Mouse (Mus musculus): ENCODE measurements around the gene Nans. TPM values are rescaled to one million over a fixed set of nuclear protein-coding genes. Genes with fewer than 3 reads are reported as not detected.
A peak's percentile ranks its signal among the peaks of the same experiment; 100 is the strongest.

Gene Nans
- polyA plus RNA-seq, 1 experiment from 2014 or later: 65.8 TPM

- Histone ChIP-seq H3K36me3 (ENCODE audit: control insufficient read depth, insufficient read depth, low read length) (no peaks in the 10 kb centered on the region), H3K9ac (ENCODE audit: low read depth, low read length) (peak overlapping the region; percentile 40; the same call in 1 of the 2 replicates), H3K27ac (ENCODE audit: low read depth, low read length) (no peak overlapping the region), H3K4me2 (replicated peaks; ENCODE audit: low read depth, low read length) (peak overlapping the region; percentile 56), H3K4me1 (ENCODE audit: control insufficient read depth, insufficient read depth, low read length) (0 out of 2 replicates have a peak, but pooled peaks cover 2% of the 10 kb centered on the region), H3K4me3 (ENCODE audit: low read length) (peak overlapping the region; percentile 47), H3K9me3 (ENCODE audit: control insufficient read depth, low read length) (no peaks in the 10 kb centered on the region), H3K27me3 (ENCODE audit: control insufficient read depth, insufficient read depth, low read length) (peaks cover 27% of the 10 kb centered on the region)
- no peak for ATAC-seq (ENCODE audit: low FRiP score, low TSS enrichment)
- 7% methylated on average over 16 of the region's 16 CpGs for WGBS
Observed at GRCm38 (mm10) chr4:46535094-46535830, 46.2 kb downstream of the Nans start.

GRCm38 (mm10) chr4:46535840-46536361 is 46.9 kb downstream of the Nans start, which contains the start of gene Trim14:
Gene Trim14, minus strand, starts transcription at chr4:46536141.
- no peak within 1 kb of the TSS for H3K27ac ChIP-seq (ENCODE audit: low read depth, low read length)
- H3K27me3 ChIP-seq (ENCODE audit: control insufficient read depth, insufficient read depth, low read length): peaks cover 27% of the 10 kb centered on the region
- under 1% methylated on average over 38 of the region's 46 CpGs for WGBS
- H3K4me3 ChIP-seq (ENCODE audit: low read length): peak within 1 kb of the TSS; percentile 47
- H3K9ac ChIP-seq (ENCODE audit: low read depth, low read length): peak within 1 kb of the TSS; percentile 40; the same call in 1 of the 2 replicates
- ATAC-seq (ENCODE audit: low FRiP score, low TSS enrichment): peak; percentile 69
- peak within 1 kb of the TSS; percentile 56 for H3K4me2 ChIP-seq (replicated peaks; ENCODE audit: low read depth, low read length)
- no peaks in the 10 kb centered on the region for H3K36me3 ChIP-seq (ENCODE audit: control insufficient read depth, insufficient read depth, low read length)
- 0 out of 2 replicates have a peak, but pooled peaks cover 2% of the 10 kb centered on the region for H3K4me1 ChIP-seq (ENCODE audit: control insufficient read depth, insufficient read depth, low read length)
- H3K9me3 ChIP-seq (ENCODE audit: control insufficient read depth, low read length): no peaks in the 10 kb centered on the region

DNA sequence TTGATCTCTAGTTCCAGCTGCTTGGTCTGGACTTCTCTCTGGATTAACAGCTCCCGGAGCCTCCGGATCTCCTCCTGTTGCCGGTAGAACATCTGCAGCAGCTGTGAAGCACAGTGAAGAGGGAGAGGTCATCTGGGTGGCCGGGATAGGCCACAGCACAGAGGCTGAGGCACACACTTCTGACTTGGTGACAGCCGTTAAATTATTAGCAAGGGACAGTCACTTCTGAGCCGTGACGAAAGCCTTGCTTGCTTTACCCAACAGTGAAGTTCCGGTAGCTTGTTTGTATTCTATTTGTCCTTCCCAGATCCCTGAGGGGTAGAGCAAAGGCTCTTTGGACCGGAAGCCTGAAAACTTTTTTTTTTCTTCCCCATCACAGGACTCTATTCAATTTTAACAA is 50.1 kb downstream of the Nans start:
- Histone ChIP-seq H3K27ac (ENCODE audit: low read depth, low read length) (no peak overlapping the region), H3K9ac (ENCODE audit: low read depth, low read length) (no peak overlapping the region), H3K9me3 (ENCODE audit: control insufficient read depth, low read length) (no peaks in the 10 kb centered on the region), H3K4me3 (ENCODE audit: low read length) (no peak overlapping the region), H3K36me3 (ENCODE audit: control insufficient read depth, insufficient read depth, low read length) (no peaks in the 10 kb centered on the region), H3K4me2 (replicated peaks; ENCODE audit: low read depth, low read length) (no peak overlapping the region), H3K4me1 (ENCODE audit: control insufficient read depth, insufficient read depth, low read length) (0 out of 2 replicates have a peak, but pooled peaks cover 2% of the 10 kb centered on the region), H3K27me3 (ENCODE audit: control insufficient read depth, insufficient read depth, low read length) (peaks cover 19% of the 10 kb centered on the region)
- 36% methylated on average over 9 of the region's 9 CpGs for WGBS
- no peak for ATAC-seq (ENCODE audit: low FRiP score, low TSS enrichment)

DNA sequence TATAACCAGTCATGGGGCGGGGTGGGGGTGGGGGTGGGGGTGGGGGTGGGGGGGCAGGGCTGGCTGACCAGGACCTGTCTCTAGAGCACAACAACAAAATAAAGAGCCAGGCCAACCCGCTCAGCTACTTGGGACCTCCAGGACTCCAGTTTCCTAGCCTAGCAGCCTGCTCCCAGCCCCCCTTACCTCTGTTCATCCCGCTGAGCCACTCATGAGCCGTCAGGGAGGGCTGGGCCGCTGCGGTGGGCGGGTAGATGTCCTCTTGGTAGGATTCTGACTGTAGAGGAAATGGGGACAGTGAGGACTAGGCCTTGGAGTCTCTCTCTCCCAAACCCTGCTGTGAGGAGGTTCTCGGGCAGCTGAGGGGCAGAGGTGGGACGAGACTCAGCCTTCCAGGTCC is 52.7 kb downstream of the Nans start:
- Histone ChIP-seq H3K4me3 (ENCODE audit: low read length) (no peak overlapping the region), H3K27ac (ENCODE audit: low read depth, low read length) (no peak overlapping the region), H3K4me2 (replicated peaks; ENCODE audit: low read depth, low read length) (no peak overlapping the region), H3K9ac (ENCODE audit: low read depth, low read length) (no peak overlapping the region), H3K4me1 (ENCODE audit: control insufficient read depth, insufficient read depth, low read length) (no peaks in the 10 kb centered on the region), H3K36me3 (ENCODE audit: control insufficient read depth, insufficient read depth, low read length) (no peaks in the 10 kb centered on the region), H3K9me3 (ENCODE audit: control insufficient read depth, low read length) (no peaks in the 10 kb centered on the region), H3K27me3 (ENCODE audit: control insufficient read depth, insufficient read depth, low read length) (no peaks in the 10 kb centered on the region)
- 60% methylated on average over 9 of the region's 9 CpGs for WGBS
- no peak for ATAC-seq (ENCODE audit: low FRiP score, low TSS enrichment)

GRCm38 (mm10) chr4:46543366-46544050 is 54.5 kb downstream of the Nans start:
- H3K27me3 ChIP-seq (ENCODE audit: control insufficient read depth, insufficient read depth, low read length): no peaks in the 10 kb centered on the region
- no peaks in the 10 kb centered on the region for H3K36me3 ChIP-seq (ENCODE audit: control insufficient read depth, insufficient read depth, low read length)
- 90% methylated on average over 13 of the region's 13 CpGs for WGBS
- no peak overlapping the region for H3K4me3 ChIP-seq (ENCODE audit: low read length)
- ATAC-seq (ENCODE audit: low FRiP score, low TSS enrichment): no peak
- no peak overlapping the region for H3K9ac ChIP-seq (ENCODE audit: low read depth, low read length)
- no peak overlapping the region for H3K27ac ChIP-seq (ENCODE audit: low read depth, low read length)
- H3K4me2 ChIP-seq (replicated peaks; ENCODE audit: low read depth, low read length): no peak overlapping the region
- no peaks in the 10 kb centered on the region for H3K4me1 ChIP-seq (ENCODE audit: control insufficient read depth, insufficient read depth, low read length)
- H3K9me3 ChIP-seq (ENCODE audit: control insufficient read depth, low read length): no peaks in the 10 kb centered on the region

DNA sequence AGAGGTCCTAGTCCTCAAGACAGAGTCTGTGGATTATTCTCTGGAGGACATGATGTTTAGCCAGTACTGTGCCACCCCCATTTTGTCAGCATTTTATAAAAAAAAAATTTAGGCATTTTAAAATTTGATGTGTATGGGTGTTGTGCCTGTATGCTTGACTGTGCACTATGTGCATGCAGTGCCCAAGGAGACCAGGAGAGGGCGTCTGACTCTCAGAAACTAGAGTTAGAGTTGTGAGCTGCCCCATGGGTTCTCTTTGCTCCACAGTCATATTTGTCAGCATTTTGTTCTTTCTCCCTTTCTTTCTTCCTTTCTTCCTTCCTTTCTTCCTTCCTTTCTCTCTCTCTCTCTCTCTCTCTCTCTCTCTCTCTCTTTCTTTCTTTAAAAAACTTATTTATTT is 55.3 kb downstream of the Nans start:
- 31% methylated on average over 1 of the region's 1 CpGs for WGBS
- no peak for ATAC-seq (ENCODE audit: low FRiP score, low TSS enrichment)
- Histone ChIP-seq H3K36me3 (ENCODE audit: control insufficient read depth, insufficient read depth, low read length) (no peaks in the 10 kb centered on the region), H3K27ac (ENCODE audit: low read depth, low read length) (no peak overlapping the region), H3K4me1 (ENCODE audit: control insufficient read depth, insufficient read depth, low read length) (no peaks in the 10 kb centered on the region), H3K9me3 (ENCODE audit: control insufficient read depth, low read length) (no peaks in the 10 kb centered on the region), H3K4me2 (replicated peaks; ENCODE audit: low read depth, low read length) (no peak overlapping the region), H3K4me3 (ENCODE audit: low read length) (no peak overlapping the region), H3K27me3 (ENCODE audit: control insufficient read depth, insufficient read depth, low read length) (no peaks in the 10 kb centered on the region), H3K9ac (ENCODE audit: low read depth, low read length) (no peak overlapping the region)

GRCm38 (mm10) chr4:46545498-46545897 is 56.5 kb downstream of the Nans start:
- ATAC-seq (ENCODE audit: low FRiP score, low TSS enrichment): peak; percentile 25; the same call in 1 of the 2 replicates
- no peak overlapping the region for H3K9ac ChIP-seq (ENCODE audit: low read depth, low read length)
- H3K27me3 ChIP-seq (ENCODE audit: control insufficient read depth, insufficient read depth, low read length): no peaks in the 10 kb centered on the region
- no peaks in the 10 kb centered on the region for H3K9me3 ChIP-seq (ENCODE audit: control insufficient read depth, low read length)
- H3K27ac ChIP-seq (ENCODE audit: low read depth, low read length): no peak overlapping the region
- WGBS: 8% methylated on average over 9 of the region's 9 CpGs
- no peak overlapping the region for H3K4me3 ChIP-seq (ENCODE audit: low read length)
- H3K36me3 ChIP-seq (ENCODE audit: control insufficient read depth, insufficient read depth, low read length): no peaks in the 10 kb centered on the region
- no peaks in the 10 kb centered on the region for H3K4me1 ChIP-seq (ENCODE audit: control insufficient read depth, insufficient read depth, low read length)
- no peak overlapping the region for H3K4me2 ChIP-seq (replicated peaks; ENCODE audit: low read depth, low read length)

- H3K36me3 ChIP-seq (ENCODE audit: control insufficient read depth, insufficient read depth, low read length): no peaks in the 10 kb centered on the region
- H3K27ac ChIP-seq (ENCODE audit: low read depth, low read length): no peak overlapping the region
- no peaks in the 10 kb centered on the region for H3K27me3 ChIP-seq (ENCODE audit: control insufficient read depth, insufficient read depth, low read length)
- ATAC-seq (ENCODE audit: low FRiP score, low TSS enrichment): no peak
- 43% methylated on average over 6 of the region's 6 CpGs for WGBS
- no peak overlapping the region for H3K4me3 ChIP-seq (ENCODE audit: low read length)
- H3K9me3 ChIP-seq (ENCODE audit: control insufficient read depth, low read length): no peaks in the 10 kb centered on the region
- H3K9ac ChIP-seq (ENCODE audit: low read depth, low read length): no peak overlapping the region
- no peak overlapping the region for H3K4me2 ChIP-seq (replicated peaks; ENCODE audit: low read depth, low read length)
- H3K4me1 ChIP-seq (ENCODE audit: control insufficient read depth, insufficient read depth, low read length): no peaks in the 10 kb centered on the region
Observed at GRCm38 (mm10) chr4:46546709-46547108, 57.7 kb downstream of the Nans start.

GRCm38 (mm10) chr4:46549979-46550378 is 60.9 kb downstream of the Nans start:
- no peak for ATAC-seq (ENCODE audit: low FRiP score, low TSS enrichment)
- Histone ChIP-seq H3K4me3 (ENCODE audit: low read length) (no peak overlapping the region), H3K36me3 (ENCODE audit: control insufficient read depth, insufficient read depth, low read length) (no peaks in the 10 kb centered on the region), H3K27me3 (ENCODE audit: control insufficient read depth, insufficient read depth, low read length) (no peaks in the 10 kb centered on the region), H3K9me3 (ENCODE audit: control insufficient read depth, low read length) (no peaks in the 10 kb centered on the region), H3K27ac (ENCODE audit: low read depth, low read length) (no peak overlapping the region), H3K4me2 (replicated peaks; ENCODE audit: low read depth, low read length) (no peak overlapping the region), H3K4me1 (ENCODE audit: control insufficient read depth, insufficient read depth, low read length) (0 out of 2 replicates have a peak, but pooled peaks cover 7% of the 10 kb centered on the region), H3K9ac (ENCODE audit: low read depth, low read length) (no peak overlapping the region)
- 85% methylated on average over 9 of the region's 10 CpGs for WGBS
